Mouse (Mus musculus): ENCODE results near the gene Gm38655. TPM values are rescaled to one million over a fixed set of nuclear protein-coding genes. Genes with fewer than 3 reads are reported as not detected.

The Gm38655 gene
- polyA plus RNA-seq, 1 experiment, result not detected

GRCm38 (mm10) chr17:25211705-25212104, 36.4 kb upstream of the Gm38655 start:
- Histone ChIP-seq H3K4me3 (ENCODE audit: insufficient read depth, low read length) (no peak overlapping the region), H3K4me1 (ENCODE audit: control insufficient read depth, insufficient read depth, low read length) (no peaks in the 10 kb centered on the region), H3K27ac (ENCODE audit: insufficient read depth, low read depth, low read length) (no peak overlapping the region)
- TF ChIP-seq POLR2A (IDR thresholded peaks at IDR 0.05; ENCODE audit: borderline replicate concordance, low read depth, low read length), result no peak

- TF ChIP-seq CTCF (IDR thresholded peaks at IDR 0.05; ENCODE audit: low read depth, low read length) (no peak), POLR2A (IDR thresholded peaks at IDR 0.05; ENCODE audit: borderline replicate concordance, low read depth, low read length) (no peak)
- Histone ChIP-seq H3K4me3 (ENCODE audit: insufficient read depth, low read length) (no peak overlapping the region), H3K4me1 (ENCODE audit: control insufficient read depth, insufficient read depth, low read length) (no peaks in the 10 kb centered on the region), H3K27ac (ENCODE audit: insufficient read depth, low read depth, low read length) (no peak overlapping the region)
Measured at GRCm38 (mm10) chr17:25210680-25211466, 35.6 kb upstream of the Gm38655 start.

- Histone ChIP-seq H3K27ac (ENCODE audit: insufficient read depth, low read depth, low read length) (no peak overlapping the region), H3K4me1 (ENCODE audit: control insufficient read depth, insufficient read depth, low read length) (no peaks in the 10 kb centered on the region), H3K4me3 (ENCODE audit: insufficient read depth, low read length) (no peak overlapping the region)
- TF ChIP-seq CTCF (IDR thresholded peaks at IDR 0.05; ENCODE audit: low read depth, low read length) (no peak), POLR2A (IDR thresholded peaks at IDR 0.05; ENCODE audit: borderline replicate concordance, low read depth, low read length) (no peak)
Measured at GRCm38 (mm10) chr17:25210006-25210405, 34.7 kb upstream of the Gm38655 start.

GRCm38 (mm10) chr17:25202401-25202800, 27.1 kb upstream of the Gm38655 start:
- H3K27ac ChIP-seq (ENCODE audit: insufficient read depth, low read depth, low read length), result no peak overlapping the region
- H3K4me3 ChIP-seq (ENCODE audit: insufficient read depth, low read length), result no peak overlapping the region
- H3K4me1 ChIP-seq (ENCODE audit: control insufficient read depth, insufficient read depth, low read length), result no peaks in the 10 kb centered on the region
- no peak for TF ChIP-seq POLR2A (IDR thresholded peaks at IDR 0.05; ENCODE audit: borderline replicate concordance, low read depth, low read length)

- no peak for TF ChIP-seq CTCF (IDR thresholded peaks at IDR 0.05; ENCODE audit: low read depth, low read length)
- no peak for TF ChIP-seq POLR2A (IDR thresholded peaks at IDR 0.05; ENCODE audit: borderline replicate concordance, low read depth, low read length)
- Histone ChIP-seq H3K27ac (ENCODE audit: insufficient read depth, low read depth, low read length) (no peak overlapping the region), H3K4me3 (ENCODE audit: insufficient read depth, low read length) (peak overlapping the region; percentile 87), H3K4me1 (ENCODE audit: control insufficient read depth, insufficient read depth, low read length) (0 out of 2 replicates have a peak, but pooled peaks cover 8% of the 10 kb centered on the region)
Measured at GRCm38 (mm10) chr17:25189091-25189490, 13.8 kb upstream of the Gm38655 start.

DNA sequence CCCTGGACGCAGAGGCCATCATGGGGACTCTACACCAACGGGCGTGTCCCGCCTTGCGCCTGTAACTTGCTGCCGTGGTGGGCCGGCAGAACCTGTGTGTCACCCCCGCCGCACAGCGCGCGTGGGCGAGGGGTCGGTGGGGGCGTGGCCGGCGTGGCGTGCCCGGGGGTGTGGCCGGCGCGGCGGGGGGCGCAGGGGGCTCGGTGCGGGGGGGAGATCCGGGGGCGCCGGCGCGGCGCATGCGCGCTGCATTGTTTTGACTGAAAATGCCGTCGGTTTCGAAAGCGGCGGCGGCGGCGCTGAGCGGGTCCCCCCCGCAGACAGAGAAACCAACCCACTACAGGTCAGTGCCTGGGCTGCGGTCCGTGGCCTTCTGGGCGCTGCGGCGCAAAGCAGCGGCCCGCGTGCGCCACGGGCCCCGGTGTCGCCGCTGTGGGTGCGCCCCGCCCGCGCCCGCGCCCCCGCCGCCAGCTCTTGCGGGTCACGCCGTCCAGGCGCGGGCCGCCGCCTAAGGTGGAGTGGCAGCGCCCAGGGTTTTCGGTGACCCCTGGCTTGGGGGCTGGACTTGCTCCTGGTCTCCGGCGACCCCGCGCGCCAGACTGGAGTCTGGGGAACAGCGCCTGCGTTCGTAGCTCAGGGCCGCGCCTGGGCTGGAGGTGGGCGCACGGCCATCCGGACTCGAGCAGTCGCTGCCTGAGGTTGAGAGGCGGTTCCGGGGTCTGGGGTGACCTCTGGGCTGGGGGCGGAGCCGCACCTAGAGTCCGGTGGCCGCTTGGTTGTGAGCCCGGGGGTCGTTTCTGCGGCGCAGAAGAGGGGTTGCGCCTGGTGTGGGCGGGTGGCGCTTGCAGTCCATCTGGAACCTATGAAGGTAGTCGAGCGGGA, 13.1 kb upstream of the Gm38655 start, which contains the start of gene Unkl:
Gene Unkl, plus strand, starts transcription at position 248 of the 882 bp plus-strand sequence.
- TF ChIP-seq POLR2A (IDR thresholded peaks at IDR 0.05; ENCODE audit: borderline replicate concordance, low read depth, low read length) (no peak), CTCF (IDR thresholded peaks at IDR 0.05; ENCODE audit: low read depth, low read length) (no peak)
- Histone ChIP-seq H3K4me3 (ENCODE audit: insufficient read depth, low read length) (peak within 1 kb of the TSS; percentile 87), H3K27ac (ENCODE audit: insufficient read depth, low read depth, low read length) (peak within 1 kb of the TSS; percentile 34), H3K4me1 (ENCODE audit: control insufficient read depth, insufficient read depth, low read length) (peaks cover 9% of the 10 kb centered on the region; the same call in 1 of the 2 replicates)

DNA sequence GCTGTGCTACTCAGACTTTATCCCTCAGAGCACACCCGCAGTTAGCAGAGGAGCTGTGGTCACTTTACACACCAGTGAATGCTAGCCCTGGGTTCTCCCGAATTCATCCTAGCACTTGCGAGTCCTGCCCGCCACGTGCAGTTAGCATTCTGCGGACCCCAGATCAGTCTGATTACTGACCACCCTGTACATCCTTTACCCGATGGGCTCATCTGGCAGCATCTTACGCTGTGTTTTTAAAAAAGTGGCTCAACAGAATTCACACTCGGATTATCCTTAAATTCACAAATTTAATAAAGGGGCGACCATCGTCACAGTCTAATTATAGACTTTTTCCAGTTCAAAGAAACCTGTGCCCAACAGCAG, 12.5 kb upstream of the Gm38655 start:
- peak overlapping the region; percentile 29 for H3K27ac ChIP-seq (ENCODE audit: insufficient read depth, low read depth, low read length)
- TF ChIP-seq CTCF (IDR thresholded peaks at IDR 0.05; ENCODE audit: low read depth, low read length), result no peak
- TF ChIP-seq POLR2A (IDR thresholded peaks at IDR 0.05; ENCODE audit: borderline replicate concordance, low read depth, low read length), result no peak; the same call in 1 of the 2 replicates
- peaks cover 13% of the 10 kb centered on the region; the same call in 1 of the 2 replicates for H3K4me1 ChIP-seq (ENCODE audit: control insufficient read depth, insufficient read depth, low read length)
- H3K4me3 ChIP-seq (ENCODE audit: insufficient read depth, low read length), result peak overlapping the region; percentile 87

GRCm38 (mm10) chr17:25184961-25185360, 9.7 kb upstream of the Gm38655 start:
- Histone ChIP-seq H3K4me3 (ENCODE audit: insufficient read depth, low read length) (peak overlapping the region; percentile 77), H3K27ac (ENCODE audit: insufficient read depth, low read depth, low read length) (peak overlapping the region; percentile 18), H3K4me1 (ENCODE audit: control insufficient read depth, insufficient read depth, low read length) (peaks cover 13% of the 10 kb centered on the region; the same call in 1 of the 2 replicates)
- TF ChIP-seq CTCF (IDR thresholded peaks at IDR 0.05; ENCODE audit: low read depth, low read length) (no peak), POLR2A (IDR thresholded peaks at IDR 0.05; ENCODE audit: borderline replicate concordance, low read depth, low read length) (no peak)

GRCm38 (mm10) chr17:25184129-25184691, 8.9 kb upstream of the Gm38655 start, which contains the start of gene BC003965:
BC003965 (plus strand) TSS chr17:25184554.
- H3K4me3 ChIP-seq (ENCODE audit: insufficient read depth, low read length), result peak within 1 kb of the TSS; percentile 77
- peaks cover 10% of the 10 kb centered on the region; the same call in 1 of the 2 replicates for H3K4me1 ChIP-seq (ENCODE audit: control insufficient read depth, insufficient read depth, low read length)
- TF ChIP-seq CTCF (IDR thresholded peaks at IDR 0.05; ENCODE audit: low read depth, low read length) (no peak), POLR2A (IDR thresholded peaks at IDR 0.05; ENCODE audit: borderline replicate concordance, low read depth, low read length) (peak; percentile 59; the same call in 1 of the 2 replicates)
- H3K27ac ChIP-seq (ENCODE audit: insufficient read depth, low read depth, low read length), result peak within 1 kb of the TSS; percentile 73

Measured in bone marrow macrophage, adult 2 months (primary cell).